Mouse (Mus musculus) mouse trophoblast stem cell (cell line): ENCODE results near the gene Pik3r1.

Experiments
- in situ Hi-C, 2 experiments: fragments of 300-500 bp; cut with MseI, MboI; formaldehyde crosslinking; loops; 2 replicates in 1 of 2; 3 replicates in 1 of 2; pipeline ENCODE4 v1.15.1; 2025

Gene Pik3r1

DNA sequence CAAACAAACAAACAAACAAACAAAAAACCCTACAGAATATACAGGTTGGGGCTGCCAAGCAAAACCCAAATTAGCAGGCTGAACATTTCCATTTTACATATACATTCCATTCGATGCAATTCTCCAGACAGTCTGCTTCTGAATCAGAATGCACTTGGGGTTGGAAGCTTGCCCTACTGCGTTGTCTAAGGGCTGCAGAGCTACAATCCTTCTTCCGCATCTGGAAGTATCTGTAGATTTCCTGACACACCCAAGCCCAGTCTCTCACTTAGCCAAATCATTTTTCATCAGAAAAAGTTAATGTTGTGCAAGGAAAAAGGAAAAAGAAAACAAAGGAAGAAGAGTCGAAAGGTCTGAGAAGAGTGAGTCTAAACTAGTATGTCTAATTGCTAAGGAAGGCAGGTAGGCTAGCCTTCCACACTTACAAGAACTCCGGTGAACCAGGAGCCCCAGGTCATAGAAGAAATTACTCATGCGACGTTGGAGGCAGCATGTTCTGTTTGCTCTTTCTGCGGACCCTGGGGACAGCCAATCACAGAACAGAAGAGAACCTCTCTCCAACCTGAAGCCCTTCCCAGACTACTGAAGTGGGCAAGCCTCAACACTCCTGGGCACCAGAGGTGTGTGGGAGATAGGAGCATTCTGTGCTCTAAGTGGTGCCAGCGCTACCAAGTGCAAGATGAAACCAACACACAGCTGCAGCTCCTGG is 55.1 kb downstream of the Pik3r1 start:
- in situ Hi-C loops = no loop called here

DNA sequence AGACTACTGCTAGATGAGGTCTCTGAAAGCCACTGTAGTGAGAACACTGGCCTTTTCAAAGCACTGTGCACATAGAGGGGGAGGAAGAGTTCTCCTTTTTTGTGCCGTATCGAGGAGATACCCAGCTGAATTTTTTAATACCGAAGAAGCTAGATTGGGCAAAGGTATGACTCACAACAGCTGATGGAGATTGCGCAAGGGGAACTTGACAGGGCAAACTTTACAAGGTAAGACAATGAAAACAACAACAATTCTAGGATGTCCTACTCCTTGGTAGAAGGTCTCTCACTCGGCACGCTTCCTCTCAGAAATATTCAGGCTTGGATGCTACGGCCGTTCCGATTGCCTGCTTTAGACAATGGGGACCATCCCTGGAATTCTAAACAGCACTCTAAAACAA is 55.9 kb downstream of the Pik3r1 start:
- in situ Hi-C loops = no loop called here

GRCm38 (mm10) chr13:101711301-101711700 is 56.7 kb downstream of the Pik3r1 start:
- in situ Hi-C loops = no loop called here

DNA sequence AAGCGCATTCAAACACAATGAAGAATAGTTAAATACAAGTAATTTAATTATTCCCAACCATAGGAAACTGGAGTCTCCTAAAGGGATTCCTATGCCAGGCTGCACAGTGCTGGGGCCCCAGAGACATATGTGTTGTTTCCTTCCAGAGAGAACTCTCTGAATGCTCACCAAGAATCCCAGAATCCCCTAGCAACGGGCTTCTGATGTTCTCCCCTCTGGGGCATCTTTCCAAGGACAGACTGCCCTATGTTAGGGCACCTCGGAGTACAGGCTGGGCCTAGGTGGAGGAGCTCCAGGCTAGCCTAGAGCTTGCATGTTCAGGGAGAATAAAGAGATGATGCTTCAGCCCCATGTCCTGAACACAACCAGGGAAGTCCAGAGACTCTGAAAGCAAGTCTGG is 58.2 kb downstream of the Pik3r1 start:
- in situ Hi-C loops = no loop called here

DNA sequence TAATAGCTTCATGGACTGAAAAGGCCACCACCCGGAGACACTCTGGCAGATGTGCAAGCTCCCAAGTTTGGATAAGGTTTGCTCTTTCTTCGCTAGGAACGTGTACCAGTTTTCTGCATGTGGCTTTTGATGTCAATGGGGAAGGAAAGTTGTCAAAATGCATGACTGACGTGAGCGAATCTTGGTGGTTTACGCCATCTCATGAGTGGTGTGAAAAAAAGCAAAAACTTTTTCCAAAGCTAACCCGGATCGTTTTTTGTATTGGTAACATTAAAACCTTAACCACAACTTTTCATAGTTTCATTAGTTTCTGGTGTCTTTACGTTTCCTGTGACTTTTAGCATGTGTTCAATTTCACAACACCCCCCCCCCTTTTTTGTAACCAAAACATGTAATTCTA is 60.8 kb downstream of the Pik3r1 start:
- in situ Hi-C loops = no loop called here

- in situ Hi-C loops = no loop called here
These were observed 61.6 kb downstream of the Pik3r1 start for GRCm38 (mm10) chr13:101706426-101706825.

DNA sequence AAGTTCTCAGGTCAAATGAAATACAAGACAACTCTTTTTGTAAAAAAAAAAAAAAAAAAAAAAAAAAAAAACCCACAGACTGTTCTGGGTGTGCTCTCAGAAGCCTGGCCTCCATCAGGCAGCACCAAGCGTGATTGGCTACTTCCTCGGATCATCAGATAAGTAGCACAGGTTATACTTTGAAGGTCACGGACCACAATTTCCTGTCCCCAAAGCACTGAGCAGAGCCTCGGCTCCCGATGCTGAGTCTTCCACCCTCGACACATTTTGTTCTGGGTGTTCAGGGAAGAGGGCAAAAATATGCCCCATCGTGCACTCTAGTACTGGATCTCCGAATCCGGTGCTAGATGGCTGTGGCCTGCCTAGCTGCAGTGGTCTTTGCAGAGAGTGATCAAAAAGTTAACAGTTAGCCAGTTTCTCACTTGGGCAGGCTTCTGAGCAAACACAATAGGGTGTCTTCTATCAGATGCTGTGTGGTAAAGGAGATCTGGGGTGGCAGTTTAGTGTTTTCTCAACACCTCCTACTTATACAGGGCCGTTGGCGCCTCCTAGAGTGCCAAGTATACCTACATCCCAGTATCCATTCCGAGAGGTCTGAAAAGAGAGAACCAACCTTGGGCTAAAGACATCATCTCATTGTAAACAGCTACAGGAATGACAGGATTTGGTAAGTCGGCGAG is 65.8 kb downstream of the Pik3r1 start:
- in situ Hi-C loops = no loop called here

DNA sequence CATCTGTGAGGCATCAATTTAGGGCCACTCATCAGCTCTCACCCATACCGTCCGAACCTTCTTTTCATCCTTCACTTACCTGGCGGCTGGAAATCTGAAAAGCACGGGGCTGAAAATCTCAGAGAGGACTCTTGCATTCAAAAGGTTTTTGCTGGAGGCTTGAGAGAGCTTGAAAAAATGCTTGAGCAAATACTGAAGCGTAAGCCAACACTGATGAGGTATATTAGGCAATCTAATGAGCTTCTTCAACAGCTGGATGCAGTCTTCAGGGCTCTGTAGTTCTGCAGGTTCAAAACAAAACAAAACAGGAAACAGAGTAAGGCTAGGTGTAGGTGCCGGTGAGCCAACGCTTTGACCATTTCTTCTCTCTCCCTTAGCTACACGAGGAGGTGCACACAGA is 66.4 kb downstream of the Pik3r1 start:
- in situ Hi-C loops = no loop called here

GRCm38 (mm10) chr13:101699742-101700141 is 68.3 kb downstream of the Pik3r1 start:
- in situ Hi-C loops = loop anchor here in 1 of 2 experiments (5.0 kb wide), 1 partner anchor 187 kb away; no protein-coding TSS in a partner anchor

GRCm38 (mm10) chr13:101697966-101698365 is 70.1 kb downstream of the Pik3r1 start:
- in situ Hi-C loops = loop anchor here in 1 of 2 experiments (5.0 kb wide), 1 partner anchor 186 kb away; no protein-coding TSS in a partner anchor

- in situ Hi-C loops = loop anchor here in 1 of 2 experiments (5.0 kb wide), 1 partner anchor 185 kb away; no protein-coding TSS in a partner anchor
These were observed 70.6 kb downstream of the Pik3r1 start for GRCm38 (mm10) chr13:101697461-101697860.

GRCm38 (mm10) chr13:101696827-101697226 is 71.2 kb downstream of the Pik3r1 start:
- in situ Hi-C loops = loop anchor here in 1 of 2 experiments (5.0 kb wide), 1 partner anchor 185 kb away; no protein-coding TSS in a partner anchor

- in situ Hi-C loops = loop anchor here in 1 of 2 experiments (5.0 kb wide), 1 partner anchor 184 kb away; no protein-coding TSS in a partner anchor
These were observed 71.7 kb downstream of the Pik3r1 start for GRCm38 (mm10) chr13:101696316-101696715.

GRCm38 (mm10) chr13:101695876-101696275 is 72.1 kb downstream of the Pik3r1 start:
- in situ Hi-C loops = loop anchor here in 1 of 2 experiments (5.0 kb wide), 1 partner anchor 184 kb away; no protein-coding TSS in a partner anchor

DNA sequence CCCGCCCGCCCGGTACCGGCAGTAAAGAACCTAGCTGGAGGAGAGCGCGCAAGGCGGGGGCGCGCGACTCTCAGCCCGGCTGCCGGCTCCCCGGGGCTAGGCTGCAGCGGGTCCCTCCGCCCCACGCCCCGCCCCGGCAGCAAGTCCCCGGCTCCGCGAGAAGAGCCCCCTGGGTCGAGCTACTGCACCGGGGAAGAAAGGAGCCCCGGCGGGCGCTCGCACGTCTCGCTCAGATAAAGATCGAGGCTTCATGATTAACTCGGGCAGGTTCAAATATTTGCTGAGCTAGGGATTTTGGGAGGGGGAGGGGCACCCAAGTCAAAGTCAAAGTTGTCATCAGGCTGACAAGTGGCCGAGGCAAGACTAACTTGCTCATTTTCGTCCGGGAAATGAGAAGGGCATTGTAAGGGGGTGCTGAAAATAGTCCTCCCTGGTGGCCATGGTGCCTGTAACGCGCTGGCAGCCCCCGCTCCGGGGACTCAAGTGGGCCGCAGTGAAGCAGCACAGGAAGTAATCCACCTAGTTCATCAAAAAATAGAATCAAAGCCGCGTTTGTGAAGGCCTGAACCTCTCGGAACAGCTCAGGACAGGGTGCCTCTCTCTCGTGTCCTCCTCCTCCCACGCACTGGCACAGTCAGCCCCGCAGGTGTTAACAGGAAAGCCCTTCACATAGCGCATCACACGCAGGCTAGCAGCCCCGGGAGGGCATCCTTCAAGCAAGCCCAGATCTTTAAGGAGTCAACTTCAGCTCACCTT is 73.3 kb downstream of the Pik3r1 start:
- in situ Hi-C loops = loop anchor here (5.0 kb wide), 1 partner anchor 182 kb away; no protein-coding TSS in a partner anchor

- in situ Hi-C loops = loop anchor here in 1 of 2 experiments (5.0 kb wide), 1 partner anchor 182 kb away; no protein-coding TSS in a partner anchor
These were observed 74.0 kb downstream of the Pik3r1 start for GRCm38 (mm10) chr13:101693967-101694495.

DNA sequence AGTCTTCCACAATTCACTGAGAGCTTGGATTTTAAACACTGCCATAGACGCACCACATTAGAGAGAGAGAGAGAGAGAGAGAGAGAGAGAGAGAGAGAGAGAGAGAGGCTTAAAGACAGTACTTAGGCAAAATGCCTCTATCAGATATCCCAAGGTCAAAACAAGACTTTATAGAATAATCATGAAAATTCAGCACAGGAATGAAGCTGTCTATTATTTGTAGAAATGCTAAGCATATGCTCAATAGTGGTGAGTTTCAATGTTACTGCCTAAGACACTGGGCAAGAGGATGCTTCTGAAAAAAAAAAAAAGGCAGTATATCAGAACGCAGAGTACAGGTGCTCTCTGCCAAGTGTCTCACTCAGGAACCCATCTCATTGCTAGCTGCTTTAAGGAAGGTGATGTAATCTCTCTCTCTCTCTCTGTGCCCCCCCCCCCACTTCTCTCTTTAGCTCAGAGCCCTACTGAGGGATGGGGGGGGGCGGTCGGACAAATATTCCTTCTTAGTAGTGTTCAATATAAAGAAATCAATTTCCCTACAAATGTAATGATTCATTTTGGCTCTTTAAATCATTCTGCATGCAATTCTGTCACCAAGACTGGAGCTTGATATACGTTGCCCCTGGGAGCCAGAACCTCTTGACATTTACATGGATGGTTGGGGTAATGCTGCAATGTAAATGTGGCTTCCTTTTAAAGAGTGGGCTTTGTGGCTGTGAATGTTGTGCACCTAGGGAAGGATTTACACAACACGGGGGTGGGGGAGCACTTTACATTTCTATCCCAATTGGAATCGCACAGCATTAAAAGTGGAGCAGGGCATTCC is 74.9 kb downstream of the Pik3r1 start:
- in situ Hi-C loops = loop anchor here in 1 of 2 experiments (5.0 kb wide), 1 partner anchor 181 kb away; no protein-coding TSS in a partner anchor

- in situ Hi-C loops = loop anchor here in 1 of 2 experiments (5.0 kb wide), 1 partner anchor 180 kb away; no protein-coding TSS in a partner anchor
These were observed 75.7 kb downstream of the Pik3r1 start for GRCm38 (mm10) chr13:101692239-101692784.

DNA sequence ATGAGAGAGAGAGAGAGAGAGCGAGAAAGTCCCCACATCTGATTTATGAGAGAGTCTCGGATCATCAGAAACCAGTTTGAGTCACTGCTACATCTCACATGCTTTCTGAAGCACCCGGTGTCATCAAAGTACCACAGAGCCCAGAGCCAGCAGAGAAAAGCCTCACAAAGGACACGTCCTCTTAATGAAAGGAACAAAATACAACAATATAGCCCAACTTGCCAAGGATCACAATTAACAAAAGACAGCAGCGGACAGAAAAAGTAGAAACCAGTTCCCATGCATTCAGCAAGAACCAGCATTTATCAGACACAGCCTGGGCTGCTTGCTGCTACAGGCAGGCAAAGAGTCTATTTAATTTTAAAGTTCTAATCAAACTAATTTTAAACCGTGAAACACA is 76.3 kb downstream of the Pik3r1 start:
- in situ Hi-C loops = loop anchor here in 1 of 2 experiments (5.0 kb wide), 1 partner anchor 179 kb away; no protein-coding TSS in a partner anchor
